Mouse (Mus musculus) yolk sac, embryonic 10.5 days (tissue): Measurements from ENCODE around the gene Abcf3.

Experiments used
- DNase-seq: peaks from one replicate; pipeline ENCODE4 v3.0.0-alpha.2; 2017; ENCODE audit warnings: low spot score

The Abcf3 gene

DNA sequence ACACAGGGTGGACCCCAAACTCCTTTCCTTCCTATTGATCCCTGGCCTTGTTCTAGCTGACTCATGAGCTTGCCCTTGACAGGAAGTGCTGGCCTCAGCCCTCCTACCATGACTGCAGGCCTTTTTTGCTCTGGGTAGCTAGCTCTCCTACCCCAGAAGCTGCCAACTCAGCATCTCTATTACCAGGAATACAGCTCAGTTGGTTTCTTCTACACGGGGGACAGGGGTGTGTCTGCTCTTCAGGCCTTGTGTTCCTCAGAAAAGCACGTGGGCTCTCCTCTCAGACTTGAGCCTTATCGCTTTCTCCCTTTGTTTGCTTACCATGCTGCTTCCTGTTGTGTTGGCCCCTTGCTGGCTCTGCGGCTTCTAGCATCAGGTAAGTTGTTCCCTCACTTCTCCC is 7.9 kb upstream of the Abcf3 start:
- DNase-seq = peak; percentile 78

DNA sequence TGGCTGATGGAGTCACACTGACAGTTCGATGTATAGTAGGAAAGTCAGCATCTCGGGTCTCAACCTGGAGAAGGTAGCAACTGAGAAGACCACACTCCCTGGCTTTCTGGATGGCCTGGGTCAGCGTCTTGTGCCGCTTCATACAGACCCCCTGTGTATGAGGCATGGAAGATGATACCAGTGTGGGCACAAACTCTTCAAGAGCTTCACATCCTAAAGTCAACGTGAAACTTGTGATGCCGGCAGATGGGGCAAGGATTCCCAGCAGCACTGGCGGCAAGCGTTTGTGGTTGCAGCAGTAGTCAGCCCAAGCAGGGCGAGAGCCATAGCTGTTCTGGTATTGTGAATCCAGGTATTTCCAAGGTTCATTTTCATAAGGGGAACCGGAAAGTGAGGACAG is 2.7 kb upstream of the Abcf3 start:
- no peak for DNase-seq

DNA sequence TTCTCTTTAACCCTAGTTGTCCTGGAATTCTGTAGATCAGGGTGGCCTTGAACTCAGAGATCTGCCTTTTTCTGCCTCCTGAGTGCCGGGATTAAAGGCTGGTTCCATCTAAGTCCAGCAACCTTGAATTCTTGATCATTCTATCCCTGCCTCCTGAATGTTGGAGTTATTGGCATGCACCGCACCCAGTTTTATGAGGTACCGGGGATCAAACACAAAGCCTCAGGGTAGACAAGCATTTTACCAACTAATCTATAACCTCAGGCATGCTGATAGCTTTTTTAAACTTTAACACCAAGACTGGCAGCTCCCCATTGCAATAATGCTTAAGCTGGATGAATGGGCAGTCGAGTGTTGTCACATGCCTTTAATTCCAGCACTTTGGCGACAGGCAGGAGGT is 954 bp upstream of the Abcf3 start:
- peak; percentile 14 for DNase-seq

DNA sequence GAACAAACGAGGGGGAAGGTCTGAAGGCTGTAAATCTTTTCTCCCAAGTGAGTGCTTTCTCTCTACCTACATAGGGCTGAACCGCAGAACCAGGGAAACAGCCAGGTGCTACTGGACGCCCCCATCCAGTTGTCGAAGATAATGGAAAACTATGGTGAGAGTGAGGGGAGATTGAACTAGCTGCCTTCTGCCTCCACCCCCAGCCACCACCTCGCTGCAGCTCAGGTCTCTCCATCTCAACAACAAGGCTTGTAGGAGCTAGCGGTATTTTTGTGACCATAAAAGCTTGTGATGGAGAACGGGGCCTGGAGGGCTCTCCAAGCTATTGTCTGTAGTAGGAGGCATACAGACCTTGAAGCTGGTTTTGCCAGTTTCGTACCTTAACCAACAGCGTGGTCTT is 784 bp downstream of the Abcf3 start:
- DNase-seq = no peak

DNA sequence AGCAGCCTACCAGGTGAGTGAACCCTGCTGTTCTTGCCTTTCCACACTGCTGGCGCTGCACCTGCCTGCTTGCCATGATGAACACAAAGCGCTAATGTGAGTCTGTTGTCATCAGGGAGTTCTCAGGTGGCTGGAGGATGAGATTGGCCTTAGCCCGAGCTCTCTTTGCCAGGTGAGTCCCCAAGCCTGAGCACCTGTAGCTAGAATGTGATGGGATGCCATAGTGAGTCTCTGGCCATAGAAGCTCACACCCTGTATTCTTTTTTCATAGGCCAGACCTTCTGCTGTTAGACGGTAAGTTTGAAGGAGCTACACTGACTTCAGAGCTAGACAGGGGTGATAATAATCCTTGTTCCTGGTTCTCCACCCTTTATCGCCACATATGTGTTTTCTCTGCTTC is 3.3 kb downstream of the Abcf3 start:
- no peak for DNase-seq

GRCm38 (mm10) chr16:20552594-20552993 is 4.2 kb downstream of the Abcf3 start:
- DNase-seq = no peak

DNA sequence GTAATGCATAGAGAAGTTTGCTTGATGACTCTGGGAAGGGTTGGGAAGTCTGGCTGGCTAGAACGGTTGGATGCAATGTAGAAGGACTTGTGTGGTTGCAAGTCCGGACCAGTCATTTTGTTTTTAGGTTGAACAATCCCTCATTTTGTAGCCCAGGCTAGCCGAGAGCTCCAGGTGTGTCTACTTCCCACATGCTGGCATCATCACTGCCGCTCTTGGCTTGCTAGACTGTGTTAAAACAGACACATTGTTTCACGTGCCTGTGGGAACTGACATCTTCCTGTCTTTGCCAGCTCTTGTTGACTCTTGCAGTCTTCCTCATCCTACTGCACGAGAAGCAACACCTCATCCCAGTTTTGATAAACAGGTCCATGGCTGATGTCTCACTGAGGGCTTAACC is 6.6 kb downstream of the Abcf3 start:
- DNase-seq = no peak

- DNase-seq = no peak
Observed at GRCm38 (mm10) chr16:20557381-20557780, 9.0 kb downstream of the Abcf3 start.

DNA sequence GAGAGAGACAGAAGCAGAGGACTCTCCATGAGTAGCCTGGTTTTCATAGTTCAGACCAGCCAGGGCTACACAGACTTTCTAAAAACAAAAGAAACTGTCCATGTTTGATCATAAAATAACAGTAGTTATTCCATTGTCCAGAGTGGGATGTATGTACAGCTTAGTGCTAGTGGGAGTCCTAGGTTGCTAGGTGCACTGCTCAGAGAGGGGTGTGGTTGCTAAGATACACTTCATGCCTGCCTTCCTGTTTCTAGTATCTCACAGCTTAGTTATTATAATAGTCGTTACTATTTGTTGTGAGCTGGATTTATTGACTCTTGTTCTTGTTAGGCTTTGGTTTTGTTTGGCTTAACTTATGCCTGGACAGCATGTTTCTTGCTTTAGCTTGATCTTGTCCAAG is 16.7 kb downstream of the Abcf3 start:
- no peak for DNase-seq

GRCm38 (mm10) chr16:20589366-20589938 is 41.1 kb downstream of the Abcf3 start, which contains the start of gene Vwa5b2:
Gene Vwa5b2 (plus strand): TSS chr16:20589471.
- no peak for DNase-seq

- DNase-seq = peak; percentile 53
Observed at GRCm38 (mm10) chr16:20589939-20590679, 41.7 kb downstream of the Abcf3 start.

DNA sequence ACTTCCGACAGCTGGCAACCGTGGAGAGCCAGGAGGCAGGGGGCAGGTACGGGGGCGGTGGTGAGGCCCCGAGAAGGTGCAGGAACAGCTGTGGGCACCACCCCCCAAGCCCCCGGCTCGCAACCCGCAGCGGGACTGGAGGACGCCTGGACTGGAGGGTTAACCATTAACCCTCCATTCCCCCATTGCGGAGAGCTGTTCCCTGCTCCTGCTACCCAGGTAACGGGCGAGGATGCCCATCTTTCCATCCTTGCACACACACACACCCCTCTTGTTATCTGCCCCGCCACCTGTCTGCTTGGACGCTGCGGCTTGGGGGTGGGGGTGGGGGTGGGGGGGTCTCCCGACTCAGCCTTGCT is 42.3 kb downstream of the Abcf3 start:
- peak; percentile 31 for DNase-seq

DNA sequence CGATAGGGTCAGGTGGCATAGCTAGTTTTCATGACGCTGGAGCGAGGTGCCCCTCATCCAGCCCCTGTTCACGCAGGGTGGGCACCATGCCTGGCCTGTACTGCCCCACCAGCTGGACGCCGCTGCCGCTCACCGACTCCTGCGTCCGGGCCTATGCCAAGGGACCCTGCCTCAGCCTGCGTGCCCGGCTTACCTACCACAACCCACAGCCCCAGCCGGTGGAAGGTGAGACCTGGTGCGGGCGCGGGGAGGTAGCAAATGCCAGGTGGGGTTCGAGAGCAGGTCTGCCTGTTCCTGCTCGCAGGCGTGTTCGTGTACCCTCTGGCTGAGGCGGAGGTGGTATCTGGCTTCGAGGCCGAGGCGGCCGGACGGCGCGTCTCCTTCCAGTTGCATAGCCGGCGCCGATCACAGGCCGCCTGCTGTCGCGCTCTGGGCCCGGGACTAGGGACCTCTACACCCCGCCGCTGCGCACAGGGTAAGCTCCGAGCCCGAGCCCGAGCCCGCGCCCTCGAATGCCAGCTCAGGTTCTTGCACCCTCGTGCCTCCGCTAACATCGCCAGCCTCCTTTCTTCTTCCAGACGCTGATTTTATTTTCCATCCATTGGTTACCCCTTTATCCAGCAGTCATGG is 42.8 kb downstream of the Abcf3 start:
- no peak for DNase-seq

GRCm38 (mm10) chr16:20595060-20595673 is 46.8 kb downstream of the Abcf3 start:
- DNase-seq = no peak

GRCm38 (mm10) chr16:20595737-20596136 is 47.4 kb downstream of the Abcf3 start:
- no peak for DNase-seq

- no peak for DNase-seq
Observed at GRCm38 (mm10) chr16:20596687-20597441, 48.5 kb downstream of the Abcf3 start.

DNA sequence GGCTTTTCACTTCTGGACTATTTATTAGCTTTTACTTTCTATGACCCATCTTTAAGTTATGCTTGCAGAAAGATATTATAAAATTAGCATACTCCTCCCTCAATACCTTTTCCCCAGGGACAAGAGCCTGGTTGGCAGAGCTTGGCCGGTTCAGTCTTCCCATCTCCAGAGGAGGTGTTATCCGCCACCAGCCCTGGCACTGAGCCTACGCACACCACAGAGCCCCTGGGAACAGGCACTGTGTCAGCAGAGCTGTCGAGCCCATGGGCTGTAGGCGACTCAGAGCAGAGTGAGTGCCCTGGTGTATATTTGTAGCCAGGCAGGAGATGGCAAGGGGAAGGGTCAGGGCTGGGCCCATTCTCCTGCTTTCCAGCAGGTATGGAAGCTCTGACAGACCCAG is 52.1 kb downstream of the Abcf3 start:
- no peak for DNase-seq

DNA sequence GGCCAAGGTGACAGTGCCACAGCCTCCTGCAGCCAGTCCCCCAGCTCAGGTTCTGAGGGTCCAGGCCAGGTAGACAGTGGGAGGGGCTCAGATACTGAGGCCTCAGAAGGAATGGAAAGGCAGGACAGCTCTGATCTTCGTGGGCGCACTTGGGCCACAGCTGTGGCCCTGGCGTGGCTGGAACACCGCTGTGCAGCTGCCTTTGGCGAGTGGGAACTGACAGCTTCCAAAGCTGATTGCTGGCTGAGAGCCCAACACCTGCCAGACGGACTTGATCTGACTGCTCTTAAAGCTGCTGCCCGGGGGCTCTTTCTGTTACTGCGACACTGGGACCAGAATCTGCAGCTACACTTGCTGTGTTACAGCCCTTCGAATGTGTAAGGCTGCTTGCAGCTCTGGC is 56.3 kb downstream of the Abcf3 start:
- no peak for DNase-seq

GRCm38 (mm10) chr16:20610501-20611356 is 62.4 kb downstream of the Abcf3 start:
- peak; percentile 86 for DNase-seq
